Mouse (Mus musculus): ENCODE measurements at regions not wholly inside any gene's neighbourhood (a gene's known extent, or its start where the extent isn't known, plus 50 kb on each side); places are given as distances from the start of the nearest gene placed in this dataset.
A peak's percentile ranks its signal among the peaks of the same experiment; 100 is the strongest.

DNA sequence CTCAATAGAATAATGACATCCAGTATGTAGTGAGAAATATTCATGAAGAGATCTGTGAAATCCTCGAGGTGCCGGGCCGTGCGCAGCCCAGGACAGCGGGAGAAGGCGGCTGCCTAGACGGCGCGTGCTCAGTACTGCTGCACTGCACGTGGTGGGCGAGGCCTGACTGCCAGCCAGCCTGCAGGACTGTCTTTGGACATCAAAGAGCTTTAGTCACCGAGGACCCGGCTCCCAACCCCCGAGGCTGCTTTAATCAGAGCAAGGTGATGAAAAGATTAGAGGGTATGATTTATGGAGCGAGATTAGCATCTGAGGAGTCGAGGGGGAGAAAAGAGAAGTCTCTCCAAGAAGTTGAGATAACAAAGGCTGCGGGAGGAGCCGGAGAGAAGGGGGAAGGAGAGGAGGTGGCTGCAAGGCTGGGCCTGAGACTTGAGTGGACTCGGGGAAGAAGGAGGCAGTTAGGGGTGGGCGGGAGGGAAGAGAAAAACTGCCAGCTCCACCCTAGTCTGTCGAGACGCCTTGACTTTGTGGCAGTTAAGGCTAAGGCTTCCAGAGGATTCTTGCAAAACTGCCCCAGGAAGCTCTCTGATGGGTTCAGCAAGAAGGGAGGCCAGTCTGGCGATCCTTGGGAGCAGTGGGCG lies 271.6 kb upstream of the 4930535I16Rik start:
- DNase-seq, result peak; percentile 56
- Histone ChIP-seq H3K9ac (no peak overlapping the region), H3K4me1 (ENCODE audit: insufficient read depth) (no peaks in the 10 kb centered on the region), H3K27me3 (ENCODE audit: insufficient read depth, low read length) (peaks cover 3% of the 10 kb centered on the region; the same call in 1 of the 2 replicates), H3K4me3 (ENCODE audit: low read depth, low read length) (no peak overlapping the region), H3K4me2 (ENCODE audit: low read depth) (no peak overlapping the region), H3K36me3 (ENCODE audit: insufficient read depth) (no peaks in the 10 kb centered on the region), H3K9me3 (ENCODE audit: low read length) (no peaks in the 10 kb centered on the region), H3K27ac (ENCODE audit: low read depth, low read length) (no peak overlapping the region)
- TF ChIP-seq CTCF (IDR thresholded peaks at IDR 0.05; ENCODE audit: low read depth), result no peak
- 31% methylated on average over 24 of the region's 24 CpGs for WGBS
- peak; percentile 82 for ATAC-seq

DNA sequence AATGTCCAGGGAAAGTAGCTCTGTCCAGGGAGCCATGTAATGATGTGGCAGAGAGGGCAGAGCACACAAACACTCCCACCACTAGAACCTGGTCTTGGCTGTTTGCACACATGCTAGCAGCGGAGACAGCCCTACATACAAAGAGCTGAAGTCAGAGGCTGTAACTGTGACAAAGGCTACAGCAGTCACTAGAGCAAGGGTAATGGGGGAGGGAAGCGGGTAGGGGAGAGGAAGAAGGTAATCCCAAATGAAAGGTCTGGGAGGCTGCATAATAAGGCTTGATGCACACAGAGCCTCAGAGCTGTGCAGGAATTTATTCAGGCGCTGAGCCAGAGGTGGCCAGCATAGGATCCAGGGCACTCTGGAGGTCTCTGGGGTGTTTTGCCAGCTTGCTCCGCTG lies 269.3 kb upstream of the 4930535I16Rik start:
- DNase-seq (no peak), ATAC-seq (no peak)
- no peaks in the 10 kb centered on the region for H3K36me3 ChIP-seq (ENCODE audit: insufficient read depth)
- WGBS, result 19% methylated on average over 4 of the region's 4 CpGs
- no peak overlapping the region for H3K4me2 ChIP-seq (ENCODE audit: low read depth)
- H3K4me1 ChIP-seq (ENCODE audit: insufficient read depth), result no peaks in the 10 kb centered on the region
- H3K9ac ChIP-seq, result no peak overlapping the region
- no peak for TF ChIP-seq CTCF (IDR thresholded peaks at IDR 0.05; ENCODE audit: low read depth)
- H3K9me3 ChIP-seq (ENCODE audit: low read length), result no peaks in the 10 kb centered on the region
- H3K4me3 ChIP-seq (ENCODE audit: low read depth, low read length), result no peak overlapping the region
- H3K27me3 ChIP-seq (ENCODE audit: insufficient read depth, low read length), result peaks cover 3% of the 10 kb centered on the region; the same call in 1 of the 2 replicates
- H3K27ac ChIP-seq (ENCODE audit: low read depth, low read length), result no peak overlapping the region

DNA sequence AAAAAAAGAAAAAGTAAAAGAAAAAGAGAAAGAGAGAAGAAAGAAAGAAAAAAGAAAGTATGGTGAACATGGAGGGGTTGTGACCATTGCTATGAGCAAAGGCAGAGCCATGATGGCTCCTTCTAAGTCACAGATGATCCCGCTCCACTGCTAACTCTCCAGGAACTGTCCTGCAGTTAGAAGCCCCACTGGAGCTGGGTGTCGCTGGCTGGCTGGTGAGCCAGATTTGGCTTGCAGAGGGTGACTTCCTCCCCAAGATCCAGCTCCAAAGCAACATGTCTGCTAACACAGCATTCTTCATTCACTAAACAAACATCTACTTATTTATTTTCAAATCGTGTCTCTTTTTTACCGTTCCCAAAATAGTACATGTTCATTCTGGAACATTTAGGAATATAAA lies 263.5 kb upstream of the 4930535I16Rik start:
- no peaks in the 10 kb centered on the region for H3K9me3 ChIP-seq (ENCODE audit: low read length)
- H3K27ac ChIP-seq (ENCODE audit: low read depth, low read length), result no peak overlapping the region
- no peak for DNase-seq

DNA sequence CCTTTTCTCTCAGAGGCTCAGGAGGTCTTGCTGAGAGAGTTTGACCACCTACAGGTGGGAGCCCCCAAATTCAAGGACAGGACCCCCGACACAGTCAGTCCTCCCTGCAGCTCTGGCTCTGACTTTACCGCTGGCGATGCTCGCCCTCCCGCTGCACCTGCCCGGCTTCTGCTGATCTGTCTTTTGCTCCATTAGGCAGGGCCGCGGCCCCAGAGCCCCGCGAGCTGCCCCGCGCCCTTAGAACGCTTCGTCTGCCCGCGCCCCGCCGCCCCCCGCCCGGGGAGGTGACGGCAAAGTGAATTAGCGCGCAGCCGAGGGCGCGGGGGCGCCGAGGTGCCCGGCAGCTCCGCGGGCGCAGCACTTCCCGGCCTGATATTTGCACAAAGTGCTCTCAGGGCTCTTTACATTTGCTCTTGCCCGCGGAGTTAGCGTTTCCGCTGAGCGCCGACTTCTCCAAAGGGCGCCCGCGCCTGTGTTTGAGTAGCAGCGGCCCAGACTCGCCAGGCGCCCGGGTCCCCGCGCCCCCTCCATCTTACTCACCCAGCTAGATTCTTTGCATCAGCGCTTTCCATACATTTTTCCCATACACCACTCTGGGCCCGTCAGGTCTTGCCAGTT lies 260.7 kb upstream of the 4930535I16Rik start:
- Histone ChIP-seq H3K9ac (peak overlapping the region; percentile 41), H3K27ac (ENCODE audit: low read depth, low read length) (no peak overlapping the region), H3K27me3 (ENCODE audit: insufficient read depth, low read length) (peaks cover 10% of the 10 kb centered on the region; the same call in 1 of the 2 replicates), H3K9me3 (ENCODE audit: low read length) (no peaks in the 10 kb centered on the region), H3K4me1 (ENCODE audit: insufficient read depth) (peaks cover 4% of the 10 kb centered on the region), H3K4me2 (ENCODE audit: low read depth) (peak overlapping the region; percentile 87), H3K4me3 (ENCODE audit: low read depth, low read length) (peak overlapping the region; percentile 40), H3K36me3 (ENCODE audit: insufficient read depth) (no peaks in the 10 kb centered on the region)
- 2% methylated on average over 50 of the region's 50 CpGs for WGBS
- ATAC-seq (no peak), DNase-seq (no peak)
- no peak for TF ChIP-seq CTCF (IDR thresholded peaks at IDR 0.05; ENCODE audit: low read depth)

More for the DNA sequence above, 263.5 kb upstream of the 4930535I16Rik start:
- no peak for ATAC-seq
- Histone ChIP-seq H3K4me1 (ENCODE audit: insufficient read depth) (peaks cover 4% of the 10 kb centered on the region), H3K36me3 (ENCODE audit: insufficient read depth) (no peaks in the 10 kb centered on the region), H3K4me3 (ENCODE audit: low read depth, low read length) (no peak overlapping the region), H3K9ac (no peak overlapping the region), H3K4me2 (ENCODE audit: low read depth) (no peak overlapping the region), H3K27me3 (ENCODE audit: insufficient read depth, low read length) (peaks cover 12% of the 10 kb centered on the region; the same call in 1 of the 2 replicates)
- TF ChIP-seq CTCF (IDR thresholded peaks at IDR 0.05; ENCODE audit: low read depth), result no peak
- WGBS, result 76% methylated on average over 4 of the region's 4 CpGs

DNA sequence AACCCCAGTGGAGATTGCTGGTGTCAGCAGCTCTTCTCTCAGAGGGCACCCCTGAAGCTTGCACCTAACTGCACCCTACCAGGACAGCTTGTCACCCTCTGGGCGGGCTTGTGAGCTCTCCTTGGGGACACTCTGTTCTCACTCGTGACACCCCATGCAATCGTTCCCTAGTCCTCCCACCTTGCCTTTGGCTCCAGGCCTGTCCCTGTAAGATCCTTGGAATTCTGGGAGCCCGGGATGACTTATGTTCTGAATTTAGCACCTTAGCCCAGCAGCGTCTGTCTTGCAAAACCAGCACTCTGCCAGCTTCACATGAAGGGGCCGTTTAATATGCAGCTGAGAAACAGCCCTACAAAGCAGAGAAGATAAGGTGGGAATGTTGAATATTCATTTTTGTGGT lies 257.7 kb upstream of the 4930535I16Rik start:
- DNase-seq (no peak), ATAC-seq (peak; percentile 38; the same call in 1 of the 2 replicates)
- Histone ChIP-seq H3K9me3 (ENCODE audit: low read length) (no peaks in the 10 kb centered on the region), H3K27me3 (ENCODE audit: insufficient read depth, low read length) (peaks cover 10% of the 10 kb centered on the region; the same call in 1 of the 2 replicates), H3K4me3 (ENCODE audit: low read depth, low read length) (no peak overlapping the region), H3K27ac (ENCODE audit: low read depth, low read length) (no peak overlapping the region), H3K36me3 (ENCODE audit: insufficient read depth) (no peaks in the 10 kb centered on the region), H3K9ac (no peak overlapping the region), H3K4me1 (ENCODE audit: insufficient read depth) (peaks cover 4% of the 10 kb centered on the region), H3K4me2 (ENCODE audit: low read depth) (no peak overlapping the region)
- WGBS, result 46% methylated on average over 6 of the region's 6 CpGs
- TF ChIP-seq CTCF (IDR thresholded peaks at IDR 0.05; ENCODE audit: low read depth), result no peak

DNA sequence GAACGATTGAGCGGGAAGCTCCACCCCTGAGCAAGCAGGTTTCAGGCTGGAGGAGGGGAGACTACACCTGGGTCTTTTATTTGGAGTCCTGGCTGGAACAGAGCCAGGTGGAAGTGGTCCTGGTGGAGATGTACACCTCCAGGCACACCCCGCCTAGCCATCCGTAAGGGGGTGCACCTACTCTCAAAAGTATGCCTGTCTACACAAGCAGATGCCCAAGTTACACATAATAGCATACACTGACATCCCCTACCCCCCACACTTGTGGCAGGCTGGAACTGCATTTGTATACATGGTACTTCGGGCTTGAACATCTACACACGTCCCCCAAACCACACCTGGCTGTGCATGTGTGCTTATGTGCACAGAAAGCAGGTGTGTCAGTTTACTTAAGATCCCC lies 236.8 kb upstream of the 4930535I16Rik start:
- DNase-seq, result no peak
- H3K4me1 ChIP-seq (ENCODE audit: insufficient read depth), result no peaks in the 10 kb centered on the region; the same call in 1 of the 2 replicates
- no peak overlapping the region for H3K4me2 ChIP-seq (ENCODE audit: low read depth)
- no peaks in the 10 kb centered on the region for H3K36me3 ChIP-seq (ENCODE audit: insufficient read depth)
- H3K27ac ChIP-seq (ENCODE audit: low read depth, low read length), result no peak overlapping the region
- no peak for TF ChIP-seq CTCF (IDR thresholded peaks at IDR 0.05; ENCODE audit: low read depth)
- peaks cover 4% of the 10 kb centered on the region; the same call in 1 of the 2 replicates for H3K27me3 ChIP-seq (ENCODE audit: insufficient read depth, low read length)
- ATAC-seq, result no peak
- WGBS, result 90% methylated on average over 6 of the region's 6 CpGs
- H3K9ac ChIP-seq, result no peak overlapping the region
- no peak overlapping the region for H3K4me3 ChIP-seq (ENCODE audit: low read depth, low read length)
- H3K9me3 ChIP-seq (ENCODE audit: low read length), result no peaks in the 10 kb centered on the region

DNA sequence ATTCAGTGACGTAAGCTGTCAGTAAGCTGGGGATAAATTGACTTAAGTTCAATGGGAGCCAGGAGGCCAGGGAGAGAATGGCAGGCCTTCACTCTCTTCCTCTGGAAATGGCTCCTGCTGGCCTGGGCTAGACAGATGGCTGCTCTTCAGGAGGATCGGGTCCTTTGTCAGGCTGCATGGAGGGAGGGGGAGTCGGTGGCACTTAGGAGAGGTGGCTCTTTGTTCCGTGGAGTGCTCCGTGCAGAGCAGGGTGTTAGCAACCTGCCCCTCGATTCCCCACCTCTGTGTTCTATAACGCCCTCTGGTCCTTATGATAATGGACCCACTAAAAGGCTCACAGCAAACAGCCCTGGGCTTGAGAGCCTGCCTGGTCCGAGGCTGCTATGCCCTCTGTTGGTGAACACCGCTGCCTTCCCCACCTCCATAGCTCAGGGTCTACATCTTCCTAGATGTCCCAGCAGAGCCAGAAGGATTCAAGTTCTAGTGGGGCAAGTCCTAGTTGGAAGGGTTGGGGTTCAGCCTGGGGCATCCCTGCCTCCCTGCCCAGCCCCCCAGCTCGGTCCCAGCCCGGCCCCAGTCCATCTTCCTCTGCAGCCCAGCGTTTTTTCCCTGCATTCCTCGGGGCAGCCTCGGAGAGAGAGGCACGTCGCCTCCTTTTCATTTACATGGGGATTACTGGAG lies 232.1 kb upstream of the 4930535I16Rik start:
- Histone ChIP-seq H3K27ac (ENCODE audit: low read depth, low read length) (no peak overlapping the region), H3K36me3 (ENCODE audit: insufficient read depth) (no peaks in the 10 kb centered on the region), H3K4me3 (ENCODE audit: low read depth, low read length) (no peak overlapping the region), H3K4me2 (ENCODE audit: low read depth) (peak overlapping the region; percentile 25), H3K9ac (no peak overlapping the region), H3K27me3 (ENCODE audit: insufficient read depth, low read length) (peaks cover 4% of the 10 kb centered on the region; the same call in 1 of the 2 replicates), H3K9me3 (ENCODE audit: low read length) (no peaks in the 10 kb centered on the region), H3K4me1 (ENCODE audit: insufficient read depth) (peaks cover 7% of the 10 kb centered on the region; the same call in 1 of the 2 replicates)
- ATAC-seq (no peak), DNase-seq (no peak)
- WGBS, result 9% methylated on average over 16 of the region's 16 CpGs
- peak; percentile 48 for TF ChIP-seq CTCF (IDR thresholded peaks at IDR 0.05; ENCODE audit: low read depth)
